Mouse (Mus musculus) intestine, embryonic 14.5 days (tissue): ENCODE data around the gene Srsf9. TPM values are rescaled to one million over a fixed set of nuclear protein-coding genes. Genes with fewer than 3 reads are reported as not detected.
"Not testable (repeated sequence)": the region's sequence is repeated elsewhere in the genome, so short reads cannot be mapped to it uniquely, and the experiment has no call there.

Experiments
- ATAC-seq: fragments of 200-750 bp; cut with Nextera tagmentation; replicated peaks from 2 replicates; pipeline ENCODE4 v1.8.0; 2017; ENCODE audit warnings: low read depth, moderate number of reproducible peaks, moderate TSS enrichment, moderate library complexity; ENCODE audit not compliant: low FRiP score, low TSS enrichment
- DNase-seq: peaks from one replicate; pipeline ENCODE4 v3.0.0-alpha.2; 2018; ENCODE audit warnings: low spot score
- H3K27ac ChIP-seq: fragments of 300-500 bp; sonication (generic); 2 replicates; pipeline ENCODE4 v1.5.1; 2014; ENCODE audit warnings: low read depth, mild to moderate bottlenecking, control low read depth
- H3K27me3 ChIP-seq: fragments of 300-500 bp; sonication (generic); replicated peaks from 2 replicates; pipeline ENCODE4 v1.6.1; 2014; ENCODE audit warnings: low read length, control low read depth; ENCODE audit not compliant: control insufficient read depth, insufficient read depth
- H3K36me3 ChIP-seq: fragments of 300-500 bp; sonication (generic); 2 replicates; pipeline ENCODE4 v1.6.1; 2014; ENCODE audit warnings: low read length, control low read depth; ENCODE audit not compliant: control insufficient read depth, insufficient read depth
- H3K4me1 ChIP-seq: fragments of 300-500 bp; sonication (generic); replicated peaks from 2 replicates; pipeline ENCODE4 v1.6.1; 2014; ENCODE audit warnings: low read length, control low read depth, mixed read lengths; ENCODE audit not compliant: control insufficient read depth, insufficient read depth
- H3K4me2 ChIP-seq: fragments of 300-500 bp; sonication (generic); 2 replicates; pipeline ENCODE4 v1.6.1; 2014; ENCODE audit warnings: low read length
- H3K4me3 ChIP-seq: fragments of 300-500 bp; sonication (generic); 2 replicates; pipeline ENCODE4 v1.5.1; 2014; ENCODE audit warnings: low read depth, low read length, control low read depth, mixed read lengths
- H3K9ac ChIP-seq: fragments of 300-500 bp; sonication (generic); 2 replicates; pipeline ENCODE4 v1.6.1; 2014; ENCODE audit warnings: mild to moderate bottlenecking, low read length
- H3K9me3 ChIP-seq: fragments of 300-500 bp; sonication (generic); 2 replicates; pipeline ENCODE4 v1.6.1; 2016; ENCODE audit warnings: low read length, control low read depth; ENCODE audit not compliant: control insufficient read depth
- WGBS: fragments of 180-500 bp; shearing (Covaris S2); extraction: QIAGEN DNeasy Blood & Tissue Kit; methylation state at CpG from one replicate; pipeline ENCODE4 v1.1.7; 2014; 5-methylcytosine and 5-hydroxymethylcytosine counted together
- polyA plus RNA-seq: library from polyadenylated mRNA; unstranded; fragments of >200 nt; fragmentation: Nextera tagmentation; extraction: Ambion mirVana; gene quantifications from 2 replicates; pipeline ENCODE4 v1.2.1, GENCODE M21; 2014

Srsf9 gene
- polyA plus RNA-seq, 1 experiment from 2014 or later: 231 TPM

GRCm38 (mm10) chr5:115300035-115300744, 26.8 kb upstream of the Srsf9 start:
- DNase-seq: peak; percentile 89
- Histone ChIP-seq H3K4me3 (peak overlapping the region; percentile 92), H3K36me3 (peaks cover 41% of the 10 kb centered on the region), H3K9ac (peak overlapping the region; percentile 81), H3K4me1 (peaks cover 22% of the 10 kb centered on the region), H3K27ac (peak overlapping the region; percentile 88), H3K27me3 (no peaks in the 10 kb centered on the region), H3K9me3 (no peaks in the 10 kb centered on the region), H3K4me2 (peak overlapping the region; percentile 69)
- 1% methylated on average over 46 of the region's 46 CpGs for WGBS
- peak; percentile 0 for ATAC-seq

GRCm38 (mm10) chr5:115300792-115301614, 26.0 kb upstream of the Srsf9 start, which contains the start of gene Dynll1:
Dynll1 (minus strand) TSS chr5:115300999.
- Histone ChIP-seq H3K27ac (peak within 1 kb of the TSS; percentile 88), H3K9me3 (no peaks in the 10 kb centered on the region), H3K9ac (peak within 1 kb of the TSS; percentile 81), H3K27me3 (no peaks in the 10 kb centered on the region), H3K4me2 (peak within 1 kb of the TSS; percentile 69), H3K4me3 (peak within 1 kb of the TSS; percentile 92), H3K4me1 (peaks cover 22% of the 10 kb centered on the region), H3K36me3 (peaks cover 34% of the 10 kb centered on the region)
- DNase-seq (peak; percentile 100), ATAC-seq (peak; percentile 98)
- WGBS: under 1% methylated on average over 66 of the region's 66 CpGs

- Histone ChIP-seq H3K36me3 (peaks cover 27% of the 10 kb centered on the region), H3K9ac (peak overlapping the region; percentile 42), H3K4me3 (peak overlapping the region; percentile 92), H3K27me3 (no peaks in the 10 kb centered on the region), H3K9me3 (no peaks in the 10 kb centered on the region), H3K4me1 (peaks cover 22% of the 10 kb centered on the region), H3K4me2 (peak overlapping the region; percentile 66), H3K27ac (peak overlapping the region; percentile 49; the same call in 1 of the 2 replicates)
- DNase-seq: no peak
- ATAC-seq: no peak
- 19% methylated on average over 13 of the region's 13 CpGs for WGBS
These were observed 25.4 kb upstream of the Srsf9 start for GRCm38 (mm10) chr5:115301615-115302014.

GRCm38 (mm10) chr5:115302190-115302589, 24.8 kb upstream of the Srsf9 start:
- not testable (repeated sequence) for H3K9ac ChIP-seq, DNase-seq
- 73% methylated on average over 4 of the region's 7 CpGs for WGBS

GRCm38 (mm10) chr5:115312354-115312753, 14.6 kb upstream of the Srsf9 start:
- peaks cover 15% of the 10 kb centered on the region for H3K4me1 ChIP-seq

More at GRCm38 (mm10) chr5:115302190-115302589, 24.8 kb upstream of the Srsf9 start:
- Histone ChIP-seq H3K36me3 (peaks cover 22% of the 10 kb centered on the region), H3K4me1 (peaks cover 22% of the 10 kb centered on the region)
- ATAC-seq, H3K4me2 ChIP-seq, H3K27ac ChIP-seq, H3K9me3 ChIP-seq, H3K4me3 ChIP-seq, H3K27me3 ChIP-seq: not testable (repeated sequence)

GRCm38 (mm10) chr5:115312816-115313667, 13.9 kb upstream of the Srsf9 start:
- Histone ChIP-seq H3K4me2 (no peak overlapping the region), H3K36me3 (no peaks in the 10 kb centered on the region), H3K4me1 (peaks cover 22% of the 10 kb centered on the region), H3K27me3 (no peaks in the 10 kb centered on the region), H3K27ac (no peak overlapping the region), H3K9me3 (no peaks in the 10 kb centered on the region), H3K9ac (no peak overlapping the region), H3K4me3 (no peak overlapping the region)
- DNase-seq: no peak
- ATAC-seq: no peak
- WGBS: 51% methylated on average over 10 of the region's 10 CpGs

More at GRCm38 (mm10) chr5:115312354-115312753, 14.6 kb upstream of the Srsf9 start:
- 74% methylated on average over 4 of the region's 4 CpGs for WGBS
- Histone ChIP-seq H3K4me2 (no peak overlapping the region), H3K9me3 (no peaks in the 10 kb centered on the region), H3K36me3 (no peaks in the 10 kb centered on the region), H3K27me3 (no peaks in the 10 kb centered on the region), H3K9ac (no peak overlapping the region), H3K27ac (no peak overlapping the region), H3K4me3 (no peak overlapping the region)
- DNase-seq (no peak), ATAC-seq (no peak)

GRCm38 (mm10) chr5:115313668-115313943, 13.4 kb upstream of the Srsf9 start:
- Histone ChIP-seq H3K27ac (no peak overlapping the region), H3K9ac (no peak overlapping the region), H3K4me2 (no peak overlapping the region), H3K4me3 (no peak overlapping the region), H3K36me3 (no peaks in the 10 kb centered on the region), H3K27me3 (no peaks in the 10 kb centered on the region), H3K4me1 (peaks cover 27% of the 10 kb centered on the region), H3K9me3 (no peaks in the 10 kb centered on the region)
- WGBS: 44% methylated on average over 5 of the region's 5 CpGs
- DNase-seq (no peak), ATAC-seq (no peak)

GRCm38 (mm10) chr5:115316968-115317644, 9.9 kb upstream of the Srsf9 start:
- H3K9me3 ChIP-seq: no peaks in the 10 kb centered on the region
- no peaks in the 10 kb centered on the region for H3K36me3 ChIP-seq
- H3K4me2 ChIP-seq: peak overlapping the region; percentile 3
- DNase-seq (peak; percentile 69), ATAC-seq (no peak)
- 9% methylated on average over 14 of the region's 14 CpGs for WGBS
- peak overlapping the region; percentile 27; the same call in 1 of the 2 replicates for H3K9ac ChIP-seq
- H3K4me3 ChIP-seq: no peak overlapping the region
- peaks cover 35% of the 10 kb centered on the region for H3K4me1 ChIP-seq
- H3K27ac ChIP-seq: peak overlapping the region; percentile 92
- no peaks in the 10 kb centered on the region for H3K27me3 ChIP-seq
